Mouse (Mus musculus) MEL (cell line): Measurements from ENCODE around the gene Ivd.

ENCODE experiments used
- CHD2 ChIP-seq: IDR thresholded peaks from 2 replicates; pipeline ENCODE4 v1.6.1; 2011; ENCODE audit warnings: low read length, improper control_type of control experiment
- CTCF ChIP-seq, 3 experiments: IDR thresholded peaks in 2 of 3; conservative IDR thresholded peaks in 1 of 3; 2 replicates each; pipeline ENCODE4 v1.5.1; 2011 to 2012; ENCODE audit warnings: low read length in 3 of 3, low read depth in 2 of 3, mild to moderate bottlenecking in 2 of 3, improper control_type of control experiment in 1 of 3, inconsistent platforms in 1 of 3, mixed read lengths in 1 of 3, moderate library complexity in 1 of 3; ENCODE audit not compliant: control insufficient read depth in 1 of 3, insufficient read depth in 1 of 3, poor library complexity in 1 of 3, severe bottlenecking in 1 of 3
- E2F4 ChIP-seq: IDR thresholded peaks from 2 replicates; pipeline ENCODE4 v1.6.1; 2011; ENCODE audit warnings: low read depth, low read length, improper control_type of control experiment, borderline replicate concordance
- MAFK ChIP-seq: IDR thresholded peaks from 2 replicates; pipeline ENCODE4 v1.6.1; 2011; ENCODE audit warnings: low read depth, mild to moderate bottlenecking, low read length, improper control_type of control experiment, borderline replicate concordance
- POLR2A ChIP-seq, 2 experiments: IDR thresholded peaks; 2 replicates each; pipeline ENCODE4 v1.6.1; 2011 to 2012; ENCODE audit warnings: low read length in 2 of 2, mild to moderate bottlenecking in 2 of 2, control low read depth in 1 of 2, improper control_type of control experiment in 1 of 2, low read depth in 1 of 2, moderate library complexity in 1 of 2; ENCODE audit not compliant: control insufficient read depth in 1 of 2, insufficient read depth in 1 of 2, poor library complexity in 1 of 2
- USF2 ChIP-seq, 2 experiments: IDR thresholded peaks; 2 replicates each; pipeline ENCODE4 v1.6.1; 2011 to 2012; ENCODE audit warnings: improper control_type of control experiment in 2 of 2, low read length in 2 of 2, borderline replicate concordance in 1 of 2, inconsistent platforms in 1 of 2, low read depth in 1 of 2, mild to moderate bottlenecking in 1 of 2; ENCODE audit not compliant: insufficient read depth in 1 of 2

GRCm38 (mm10) chr2:118903333-118903741 is 41.6 kb downstream of the Ivd start:
- no peak for TF ChIP-seq POLR2A (IDR thresholded peaks at IDR 0.05; ENCODE audit: control insufficient read depth in 1 of 2, insufficient read depth in 1 of 2, low read depth in 1 of 2, low read length in 2 of 2, poor library complexity in 1 of 2)
- no peak for TF ChIP-seq MAFK
- TF ChIP-seq CHD2, result no peak
- no peak for TF ChIP-seq CTCF (IDR thresholded peaks at IDR 0.05 in 2 of 3, conservative IDR thresholded peaks at IDR 0.05 in 1 of 3; ENCODE audit: control insufficient read depth in 1 of 3, insufficient read depth in 1 of 3, low read depth in 2 of 3, low read length in 3 of 3, poor library complexity in 1 of 3, severe bottlenecking in 1 of 3)
- TF ChIP-seq USF2 (IDR thresholded peaks at IDR 0.05; ENCODE audit: borderline replicate concordance in 1 of 2, insufficient read depth in 1 of 2, low read depth in 1 of 2, low read length in 2 of 2), result no peak
- TF ChIP-seq E2F4, result no peak
